Mouse (Mus musculus) heart, postnatal 10 days (tissue): ENCODE data around the gene Itpr3. TPM values are rescaled to one million over a fixed set of nuclear protein-coding genes. Genes with fewer than 3 reads are reported as not detected.

ENCODE experiments used
- DNase-seq, 2 experiments: peaks; one replicate each; pipeline ENCODE4 v3.0.0; 2021
- intact Hi-C: fragments of 180-260 bp; cut with DNase I; formaldehyde crosslinking; loops from one replicate; pipeline ENCODE4 v1.15.1; 2025
- total RNA-seq, 2 experiments: library from RNA; stranded (reverse); gene quantifications; 2 replicates each; pipeline ENCODE4 v1.2.3; 2021

Itpr3 gene
- total RNA-seq, 2 experiments from 2014 or later = 8.0 to 9.0 TPM

DNA sequence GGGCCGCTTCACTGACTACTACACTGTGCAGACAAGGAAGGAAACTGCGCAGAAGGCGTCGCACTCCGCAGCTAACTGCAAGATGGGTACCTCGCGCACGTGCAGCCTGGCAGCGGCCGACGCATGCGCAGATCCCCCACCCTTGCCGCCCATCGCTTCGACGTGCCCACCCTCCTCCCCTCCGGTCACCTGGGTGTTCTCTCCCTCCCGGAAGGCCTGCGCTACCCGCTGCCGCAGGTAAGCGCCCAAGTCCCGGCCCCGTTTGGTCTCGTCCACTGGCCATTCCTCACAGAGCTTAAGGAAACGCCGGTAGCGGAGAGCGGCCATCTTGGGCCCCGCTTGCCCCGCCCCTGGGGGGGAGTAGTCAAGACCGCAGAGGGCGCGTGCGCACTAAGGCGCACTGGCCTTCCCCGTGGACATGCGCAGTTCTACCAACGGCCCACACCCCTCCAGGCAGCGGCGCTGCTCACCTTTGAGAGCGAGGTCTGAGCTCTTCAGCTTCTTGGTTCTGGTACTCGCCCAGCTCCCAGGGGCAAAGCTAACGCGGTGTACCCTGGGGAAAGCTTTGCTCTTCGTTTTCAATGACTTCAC, 76.5 kb downstream of the Itpr3 start, which contains the start of gene Uqcc2:
Gene Uqcc2, minus strand, starts transcription at position 366 of the 591 bp plus-strand sequence.
- DNase-seq = peak; percentile 98 to 99
- intact Hi-C loops = loop anchor here (2.0 kb wide), 1 partner anchor 47 kb away; no protein-coding TSS in a partner anchor

DNA sequence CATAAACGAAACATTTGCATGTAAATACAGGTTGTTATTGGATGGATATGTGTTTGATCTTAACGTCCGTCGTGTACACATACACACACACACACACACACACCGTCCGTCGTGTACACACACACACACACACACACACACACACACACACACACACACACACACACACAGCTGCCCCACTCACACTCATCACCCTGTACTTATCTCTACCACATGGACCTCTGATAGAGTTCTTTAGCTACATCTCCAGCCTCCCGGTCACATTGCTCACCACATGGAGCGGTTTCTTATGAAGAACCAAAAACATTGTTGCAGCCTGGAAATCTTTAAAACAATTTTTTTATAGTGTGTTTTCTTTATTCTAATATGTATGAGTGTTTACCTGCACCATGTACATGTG, 77.1 kb downstream of the Itpr3 start:
- DNase-seq = no peak
- intact Hi-C loops = loop anchor here (2.0 kb wide), 1 partner anchor 47 kb away; no protein-coding TSS in a partner anchor

DNA sequence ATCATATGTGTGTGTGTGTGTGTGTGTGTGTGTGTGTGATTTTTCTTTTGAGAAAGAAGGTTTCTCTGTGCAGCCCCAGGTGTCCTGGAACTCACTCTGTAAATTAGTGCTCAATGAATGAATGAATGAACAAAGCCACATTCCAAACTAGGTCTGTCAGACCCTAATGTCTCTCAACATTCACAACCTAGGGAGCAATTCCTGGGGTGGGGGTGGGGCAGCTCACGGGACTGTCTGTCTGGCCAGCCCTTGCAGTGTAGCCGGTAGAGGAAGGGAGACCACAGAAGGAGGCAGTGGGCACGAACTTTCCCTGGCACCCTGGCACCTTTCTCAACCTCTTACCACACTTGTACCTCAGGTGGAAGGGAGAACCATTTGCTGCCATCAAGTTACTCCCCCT, 77.6 kb downstream of the Itpr3 start:
- no peak for DNase-seq
- intact Hi-C loops = loop anchor here (2.0 kb wide), 1 partner anchor 46 kb away; no protein-coding TSS in a partner anchor

DNA sequence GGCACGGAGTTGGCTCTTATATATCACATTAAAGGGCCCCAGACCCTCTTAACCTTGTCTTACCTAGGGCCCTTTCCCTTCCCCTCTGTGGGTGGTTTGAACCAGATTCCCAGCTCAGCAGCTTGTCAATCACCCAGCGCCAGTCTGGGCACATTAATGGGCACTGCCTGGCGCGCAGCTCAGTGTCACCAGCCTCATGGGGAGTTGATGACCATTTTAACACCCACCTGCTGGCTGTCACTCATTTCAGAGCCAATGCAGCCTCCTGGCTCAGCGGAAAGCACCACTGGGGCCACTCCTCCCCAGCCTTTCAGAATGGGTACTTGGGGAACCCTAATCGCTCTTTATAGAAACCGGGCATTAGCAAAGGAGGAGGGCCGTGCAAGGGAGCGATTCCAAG, 81.3 kb downstream of the Itpr3 start:
- intact Hi-C loops = no loop called here
- DNase-seq = no peak

DNA sequence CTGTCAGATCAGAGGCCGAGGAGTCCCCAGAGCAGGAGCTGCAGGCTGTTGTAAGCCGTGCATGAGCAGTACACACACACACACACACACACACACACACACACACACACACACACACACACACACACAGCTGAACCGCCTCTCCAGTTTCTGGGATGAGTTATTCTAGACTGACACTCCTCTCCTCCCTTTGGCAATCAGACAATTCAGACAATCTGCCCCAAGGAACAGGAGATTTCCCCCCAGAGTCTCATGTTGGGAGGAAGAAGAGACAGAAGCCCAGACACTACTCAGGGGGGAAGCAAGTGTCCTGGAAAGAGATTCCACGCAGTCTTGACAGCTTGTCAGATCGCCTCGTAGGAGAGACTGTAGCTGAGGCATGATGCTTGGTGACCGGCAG, 82.2 kb downstream of the Itpr3 start:
- intact Hi-C loops = no loop called here

DNA sequence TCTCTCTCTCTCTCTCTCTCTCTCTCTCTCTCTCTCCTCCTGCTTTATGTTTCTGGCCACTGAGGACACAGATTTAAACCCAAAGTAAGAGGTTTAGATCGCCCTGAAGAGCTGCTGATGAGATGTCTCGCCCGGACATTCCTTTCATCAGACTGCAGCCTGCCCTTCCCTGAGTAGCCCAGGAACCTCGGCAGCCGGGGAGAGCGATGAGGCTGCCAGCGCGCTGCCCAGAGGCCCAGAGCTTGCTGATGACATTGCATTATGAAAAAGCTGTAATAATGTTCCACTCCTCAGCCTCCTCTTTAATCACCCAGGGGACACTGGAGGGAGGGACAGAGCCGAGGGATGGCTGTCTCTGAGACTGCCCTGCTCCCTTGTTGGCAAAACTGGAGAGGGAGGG, 83.2 kb downstream of the Itpr3 start:
- intact Hi-C loops = no loop called here
- DNase-seq = no peak

More for the DNA sequence above, 82.2 kb downstream of the Itpr3 start:
- no peak for DNase-seq

DNA sequence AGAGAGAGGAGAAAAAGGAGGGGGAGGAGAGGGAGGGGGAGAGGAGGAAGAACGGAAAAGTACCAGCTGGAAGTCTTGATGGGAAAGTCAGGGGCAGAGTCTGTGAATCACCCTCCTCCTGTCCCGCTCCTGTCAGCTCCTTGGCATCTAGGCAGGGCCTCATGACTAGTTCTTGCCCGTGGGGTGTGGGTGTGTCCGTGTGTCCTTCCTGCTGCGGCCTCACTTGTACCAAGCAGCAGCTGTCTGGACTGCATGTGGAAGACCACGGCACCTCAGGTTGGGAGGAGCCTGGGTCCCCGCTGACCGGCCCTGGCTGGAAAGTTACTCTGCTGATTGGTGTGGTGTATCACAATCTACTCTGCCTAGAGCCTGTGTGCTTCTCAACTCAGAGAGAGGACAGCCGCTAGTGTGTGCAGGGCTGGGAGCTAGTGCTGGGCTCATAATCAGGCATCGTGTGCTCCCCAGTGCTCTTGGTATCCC, 84.9 kb downstream of the Itpr3 start:
- intact Hi-C loops = no loop called here
- peak in 1 of 2 experiments; percentile 55 for DNase-seq

DNA sequence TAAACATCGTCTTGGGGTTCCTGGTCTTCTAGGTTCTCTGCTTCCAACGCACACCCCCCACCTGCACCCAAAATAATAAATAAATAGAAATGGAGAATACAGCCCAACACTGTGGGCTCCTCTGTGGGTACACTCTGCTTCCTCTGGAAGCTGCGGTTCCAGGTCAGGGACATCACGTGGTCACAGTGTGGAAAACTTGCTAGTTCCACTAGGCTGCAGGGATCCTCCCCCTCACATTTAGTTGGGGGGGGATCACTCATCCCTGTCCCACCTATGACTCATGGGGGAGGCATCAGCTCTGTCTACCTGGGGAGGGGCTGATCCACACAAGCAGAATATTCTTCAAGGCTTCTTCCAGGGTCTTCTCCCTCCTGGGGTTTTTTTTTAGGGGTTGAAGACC, 87.0 kb downstream of the Itpr3 start:
- intact Hi-C loops = no loop called here
- DNase-seq = no peak

DNA sequence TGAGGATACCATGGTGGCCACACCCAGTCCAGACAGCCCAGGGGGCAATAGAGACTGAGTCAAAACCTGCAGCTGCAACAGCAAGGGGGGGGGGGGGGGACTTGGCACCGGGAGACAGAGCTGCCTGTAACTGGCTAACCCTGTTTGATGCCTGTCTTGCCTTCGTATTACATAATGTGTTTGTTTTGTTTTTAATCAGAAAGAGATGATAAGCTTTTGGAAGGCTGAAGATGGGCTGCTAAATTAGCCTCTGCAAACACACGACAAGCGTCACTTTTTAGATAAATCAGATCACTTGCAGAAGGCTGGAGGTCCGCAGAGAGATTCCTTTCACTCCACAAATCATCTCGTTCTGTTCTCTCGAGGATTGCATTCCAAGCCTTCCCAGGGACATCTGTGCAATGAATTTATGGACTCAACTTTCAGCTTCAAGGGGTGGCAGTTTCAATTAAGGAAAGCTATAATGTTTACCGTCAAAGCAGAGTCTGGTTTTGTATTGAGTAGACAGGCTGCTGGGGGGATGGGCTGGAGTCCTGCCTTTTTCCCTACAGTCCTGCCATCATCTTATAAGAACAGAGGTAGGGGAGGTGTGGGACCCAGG, 89.3 kb downstream of the Itpr3 start:
- intact Hi-C loops = no loop called here
- DNase-seq = no peak

DNA sequence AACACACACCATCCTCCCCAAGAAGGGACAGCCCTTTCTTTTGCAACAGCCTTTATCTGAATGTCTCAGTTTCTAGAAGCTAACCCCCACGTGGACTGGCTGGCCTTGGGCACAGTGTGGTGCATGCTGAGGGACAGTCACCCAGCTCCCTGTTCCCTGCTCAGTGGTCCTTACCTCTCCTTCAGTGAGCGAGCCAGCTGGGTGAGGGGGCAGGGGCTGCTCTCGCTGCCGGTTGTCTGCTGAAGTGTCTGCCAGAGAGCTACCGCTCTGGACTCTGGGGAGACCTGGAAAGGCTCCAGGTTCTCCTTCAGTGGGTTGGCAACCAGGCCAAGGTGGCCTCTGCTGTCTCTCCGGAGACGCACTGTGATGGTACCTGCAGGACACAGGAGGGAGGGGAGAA, 93.8 kb downstream of the Itpr3 start:
- DNase-seq = peak in 1 of 2 experiments; percentile 59
- intact Hi-C loops = no loop called here

DNA sequence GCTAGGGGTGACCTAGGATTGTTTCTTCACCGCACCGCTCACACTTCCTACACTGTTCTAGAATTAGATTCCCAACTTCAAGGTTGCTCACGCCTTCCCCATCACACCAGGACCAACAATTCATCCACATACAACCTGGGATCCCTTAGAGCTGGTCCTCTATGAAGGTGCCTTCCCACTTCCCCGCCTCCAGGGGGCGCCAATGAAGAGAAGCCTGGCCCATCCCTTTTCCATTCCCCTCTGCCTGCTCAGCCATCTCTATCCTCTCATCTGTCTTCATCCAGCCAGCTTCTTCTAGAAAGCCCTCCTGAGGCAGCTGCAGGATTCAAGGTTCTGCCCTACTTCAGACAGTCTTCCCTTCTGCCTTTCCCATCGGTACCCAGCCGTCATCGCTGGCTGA, 94.3 kb downstream of the Itpr3 start:
- intact Hi-C loops = no loop called here
- DNase-seq = peak in 1 of 2 experiments; percentile 64

DNA sequence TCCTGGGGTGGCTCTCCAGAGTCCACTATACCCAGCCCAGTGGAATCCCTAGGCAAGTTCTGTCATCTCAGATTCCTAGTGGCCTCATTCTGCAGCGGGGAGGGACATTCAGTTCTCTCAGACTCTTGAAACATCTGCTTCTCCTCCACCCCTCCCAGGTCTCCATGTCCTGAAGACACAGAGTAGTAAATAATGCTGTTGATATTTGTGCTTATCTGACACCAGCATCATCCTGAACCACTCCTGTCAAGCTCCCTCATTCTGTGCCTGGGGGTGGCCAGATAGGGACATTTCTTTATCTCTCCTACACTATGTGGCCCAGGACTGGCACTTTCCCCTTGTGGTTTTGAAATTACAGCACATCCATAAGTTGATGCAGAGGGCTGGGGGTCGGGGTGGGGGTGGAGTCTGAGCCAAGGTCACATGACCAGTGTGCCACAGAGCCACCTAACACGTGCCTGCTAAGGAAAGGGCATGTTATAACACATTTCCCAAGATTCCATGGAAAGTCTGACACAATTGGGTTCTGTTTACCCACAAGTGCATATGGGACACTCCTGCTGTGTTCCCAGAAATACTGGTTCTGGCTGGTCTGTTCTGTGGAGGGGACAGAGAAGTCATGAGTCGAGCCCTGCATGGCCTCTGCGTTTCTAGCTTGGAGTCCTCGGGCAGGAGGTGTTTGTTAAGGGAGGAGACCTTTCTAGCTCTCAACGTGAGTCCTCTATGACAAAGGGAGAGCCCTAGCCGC, 96.0 kb downstream of the Itpr3 start:
- no peak for DNase-seq
- intact Hi-C loops = no loop called here

DNA sequence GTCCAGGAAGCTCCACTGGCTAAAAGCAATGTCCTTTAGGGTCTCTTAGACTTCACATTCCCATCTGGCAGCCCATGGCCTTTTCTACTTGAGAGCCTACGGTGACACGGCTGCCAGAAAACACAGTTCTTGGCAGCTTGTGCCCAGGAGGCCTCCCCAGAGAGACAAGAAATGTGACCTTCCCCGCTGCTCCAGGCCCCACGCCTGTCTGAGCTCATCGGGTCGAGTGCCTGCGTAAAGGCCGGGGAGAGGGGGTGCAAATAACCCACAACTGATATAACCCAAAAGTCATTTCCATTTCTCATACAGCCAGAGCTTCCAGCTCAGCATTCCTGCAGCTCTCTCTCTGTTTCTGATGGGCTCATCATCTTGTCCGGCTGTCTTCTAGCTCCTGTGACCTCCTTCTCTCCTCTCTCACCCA, 96.7 kb downstream of the Itpr3 start:
- intact Hi-C loops = no loop called here
- DNase-seq = peak; percentile 83 to 86

DNA sequence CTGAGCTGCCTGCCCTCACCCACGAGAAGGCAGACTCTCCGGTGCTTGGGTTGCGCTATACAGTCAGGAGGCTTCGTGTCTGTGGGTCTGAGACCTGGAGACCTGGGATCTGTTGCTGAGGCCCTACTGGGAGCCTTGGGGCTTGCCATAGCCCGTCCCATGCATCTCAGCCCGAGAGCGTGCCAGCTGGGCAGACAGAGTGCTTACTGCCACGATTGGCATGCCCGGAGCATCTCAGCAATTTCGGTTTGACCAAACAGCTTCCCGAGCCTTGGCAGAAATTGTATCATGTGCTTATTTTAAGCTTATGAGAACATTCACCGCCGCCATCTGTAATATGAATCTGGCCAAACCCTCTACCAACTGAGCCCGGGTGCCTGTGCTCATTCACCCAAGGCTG, 97.2 kb downstream of the Itpr3 start:
- DNase-seq = peak; percentile 81 to 86
- intact Hi-C loops = no loop called here

DNA sequence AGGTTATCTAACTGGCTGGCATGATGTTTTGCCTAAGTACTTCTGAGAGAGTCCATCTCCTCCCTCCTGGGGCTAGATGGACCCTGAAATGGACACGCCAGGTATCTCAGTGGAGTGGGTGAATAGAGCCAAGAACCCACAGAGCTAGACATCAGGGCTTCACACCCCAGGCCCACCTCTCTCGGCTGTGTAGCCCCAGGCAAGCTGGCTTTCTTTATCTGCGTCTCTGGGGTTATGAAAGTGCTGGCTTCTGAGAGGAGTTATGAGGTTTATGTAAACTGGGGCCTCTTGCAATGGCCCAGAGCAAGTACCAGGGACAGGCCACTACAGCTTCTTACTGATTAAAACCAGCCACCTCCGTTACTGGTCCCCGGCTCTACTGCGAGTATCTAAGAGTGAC, 97.8 kb downstream of the Itpr3 start:
- no peak for DNase-seq
- intact Hi-C loops = no loop called here

DNA sequence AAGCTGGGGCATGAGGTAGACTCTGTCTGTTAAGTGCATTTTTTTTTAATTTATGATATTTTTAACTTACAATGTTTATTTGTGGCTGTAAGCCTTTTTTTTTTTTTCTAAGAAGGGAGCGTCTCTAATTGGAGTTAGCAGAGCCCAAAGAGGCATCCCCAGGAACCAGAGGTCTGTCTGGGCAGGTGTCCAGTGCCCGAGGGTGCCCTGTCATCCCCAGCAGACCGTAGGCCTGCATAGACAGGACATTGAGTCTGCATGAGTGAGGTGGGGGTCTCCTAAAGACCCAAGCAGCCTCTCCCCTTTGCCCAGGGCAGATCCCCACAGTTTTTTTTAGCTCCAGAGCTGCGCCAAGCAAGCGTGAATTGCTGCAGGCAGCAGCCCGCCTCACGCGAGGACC, 98.6 kb downstream of the Itpr3 start:
- no peak for DNase-seq

DNA sequence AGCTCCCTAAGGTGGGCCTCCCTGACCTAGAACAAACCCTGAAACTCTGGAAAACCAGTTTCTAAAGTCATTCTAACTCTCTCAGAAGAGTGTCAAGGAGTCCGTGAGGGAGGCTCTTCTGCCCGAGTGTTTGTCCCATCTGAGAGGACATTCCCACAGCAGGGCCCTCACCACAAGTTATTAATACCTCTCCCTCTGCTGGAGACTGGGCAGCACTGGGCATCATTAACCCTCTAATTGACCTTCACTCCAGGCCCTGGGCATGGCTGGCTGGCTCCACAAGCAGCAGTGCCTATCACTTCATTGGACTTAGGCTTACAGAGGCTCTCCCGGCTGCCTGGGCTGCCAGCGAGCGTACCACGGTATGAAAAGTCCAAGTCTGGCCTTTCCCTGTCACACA, 101.3 kb downstream of the Itpr3 start:
- peak; percentile 66 to 70 for DNase-seq
- intact Hi-C loops = no loop called here

More for the DNA sequence above, 98.6 kb downstream of the Itpr3 start:
- intact Hi-C loops = no loop called here

DNA sequence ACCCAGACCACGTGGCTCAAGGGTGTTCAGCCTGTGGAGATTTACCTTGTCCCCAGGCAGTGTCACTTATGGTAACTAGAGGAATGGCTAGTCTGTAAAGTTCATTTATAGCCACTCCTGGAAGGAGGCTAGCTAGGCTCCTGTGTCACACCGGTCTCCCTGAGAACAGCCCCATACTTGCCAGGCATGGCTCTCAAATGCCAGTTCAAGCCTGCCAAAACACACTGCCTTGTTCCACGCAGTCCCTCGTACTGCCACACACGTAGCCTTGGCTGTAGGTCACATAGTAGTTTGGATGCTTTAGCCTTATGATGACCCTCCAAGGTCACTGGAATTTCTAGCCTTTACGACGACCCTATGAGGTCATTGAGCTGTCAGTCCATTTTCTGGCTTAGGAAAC, 102.1 kb downstream of the Itpr3 start:
- DNase-seq = no peak
- intact Hi-C loops = no loop called here

DNA sequence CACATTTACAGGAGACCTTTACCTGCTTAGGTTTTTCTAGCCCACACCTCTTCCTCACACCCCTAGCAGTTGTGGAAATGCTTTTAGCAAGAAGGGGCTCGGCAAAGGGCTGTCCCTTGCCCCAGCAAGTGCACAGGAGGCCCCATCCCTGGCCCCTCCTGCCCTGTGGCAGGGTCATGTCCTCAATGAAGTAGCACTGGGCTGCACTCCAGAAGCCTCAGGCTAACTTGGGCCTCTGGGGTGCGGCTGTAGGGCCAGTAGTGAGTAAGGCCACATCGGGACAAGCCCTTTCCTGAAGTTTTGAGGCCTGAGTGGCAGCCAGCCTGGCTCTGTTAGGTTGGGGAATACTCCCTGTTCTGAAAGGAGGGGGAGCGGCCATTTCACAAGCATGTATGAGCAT, 103.8 kb downstream of the Itpr3 start:
- DNase-seq = peak; percentile 90 to 91
- intact Hi-C loops = no loop called here

DNA sequence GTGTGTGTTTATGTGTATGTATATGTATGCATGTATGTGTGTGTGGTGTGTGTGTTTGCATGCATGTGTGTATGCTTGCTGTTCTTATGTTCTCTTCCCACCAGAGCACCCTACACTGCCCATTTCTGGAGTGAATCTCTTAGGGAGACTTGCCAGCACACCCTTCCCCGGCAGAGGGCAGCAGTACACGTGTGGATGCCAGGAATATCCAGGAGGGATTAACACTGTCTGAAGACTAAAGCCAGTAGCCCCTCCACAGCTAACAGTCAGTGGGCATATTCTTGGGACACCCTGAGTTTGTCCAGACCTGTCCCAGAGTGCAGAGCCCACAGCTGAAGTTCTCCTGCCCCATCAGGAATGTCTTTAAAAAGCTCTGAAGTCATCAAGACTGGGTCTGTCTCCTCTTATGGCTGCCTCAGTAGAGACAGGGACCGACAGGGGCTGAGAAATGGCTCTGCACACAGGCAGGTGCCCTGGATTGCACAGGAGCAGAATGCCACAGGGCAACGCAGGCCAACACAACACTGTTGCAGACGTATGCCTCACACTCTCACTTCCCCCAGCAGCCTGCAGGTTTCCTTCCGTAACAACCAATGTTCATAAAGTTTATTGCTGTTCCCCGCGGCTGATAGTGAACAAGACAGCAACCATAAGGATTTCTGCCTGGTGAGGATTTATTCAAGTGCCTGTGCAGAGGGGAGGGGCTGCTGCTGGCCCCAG, 108.1 kb downstream of the Itpr3 start:
- intact Hi-C loops = no loop called here
- DNase-seq = peak; percentile 52 to 79

DNA sequence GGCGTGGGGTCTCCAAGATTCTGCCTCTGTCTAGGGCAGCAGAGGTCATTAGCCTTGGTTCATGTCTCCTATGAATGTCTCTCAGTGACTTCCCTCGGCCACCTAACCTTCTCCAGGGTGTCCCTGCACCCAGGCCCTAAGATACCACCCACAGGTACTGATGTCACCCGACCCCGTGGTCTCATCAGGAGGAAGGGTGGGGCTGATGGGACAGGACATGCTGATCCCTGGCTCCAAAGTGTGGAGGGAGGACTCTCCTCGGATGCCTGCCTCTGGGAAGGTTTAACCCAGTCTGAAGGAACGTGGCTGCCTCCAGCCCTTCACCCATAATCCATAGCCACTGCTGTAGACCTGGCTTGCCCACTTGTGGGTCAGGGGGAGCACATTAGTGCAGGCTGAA, 109.8 kb downstream of the Itpr3 start:
- DNase-seq = no peak
- intact Hi-C loops = loop anchor here (2.0 kb wide), 1 partner anchor 14 kb away; no protein-coding TSS in a partner anchor
